Mouse (Mus musculus): ENCODE measurements around the gene Col17a1. TPM values are rescaled to one million over a fixed set of nuclear protein-coding genes. Genes with fewer than 3 reads are reported as not detected.

Gene Col17a1
- polyA plus RNA-seq (2012; rRNA removed), result 0.27 and 0.76 TPM in 2 replicates

DNA sequence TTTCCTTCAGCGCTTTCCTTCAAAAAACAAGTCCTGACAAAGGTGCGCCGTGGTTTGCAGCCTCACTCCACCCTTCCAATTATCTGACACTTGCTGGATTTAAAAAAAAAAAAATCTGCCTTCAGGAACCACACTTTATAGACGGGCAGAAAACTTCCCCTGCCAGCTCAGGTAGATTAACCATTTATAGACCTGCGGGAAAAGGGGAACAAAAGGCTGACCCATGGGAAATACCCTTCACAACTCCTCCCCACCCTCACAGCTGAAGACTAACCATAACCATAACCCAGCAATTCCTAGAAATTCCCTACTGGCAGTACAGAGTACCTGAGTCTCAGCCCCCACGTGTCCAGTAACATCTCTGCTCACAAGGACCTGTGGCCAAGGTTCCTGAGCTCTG, at the start of gene Col17a1:
TSS of gene Col17a1 (minus strand) at position 101 of the 400 bp plus-strand sequence.

DNA sequence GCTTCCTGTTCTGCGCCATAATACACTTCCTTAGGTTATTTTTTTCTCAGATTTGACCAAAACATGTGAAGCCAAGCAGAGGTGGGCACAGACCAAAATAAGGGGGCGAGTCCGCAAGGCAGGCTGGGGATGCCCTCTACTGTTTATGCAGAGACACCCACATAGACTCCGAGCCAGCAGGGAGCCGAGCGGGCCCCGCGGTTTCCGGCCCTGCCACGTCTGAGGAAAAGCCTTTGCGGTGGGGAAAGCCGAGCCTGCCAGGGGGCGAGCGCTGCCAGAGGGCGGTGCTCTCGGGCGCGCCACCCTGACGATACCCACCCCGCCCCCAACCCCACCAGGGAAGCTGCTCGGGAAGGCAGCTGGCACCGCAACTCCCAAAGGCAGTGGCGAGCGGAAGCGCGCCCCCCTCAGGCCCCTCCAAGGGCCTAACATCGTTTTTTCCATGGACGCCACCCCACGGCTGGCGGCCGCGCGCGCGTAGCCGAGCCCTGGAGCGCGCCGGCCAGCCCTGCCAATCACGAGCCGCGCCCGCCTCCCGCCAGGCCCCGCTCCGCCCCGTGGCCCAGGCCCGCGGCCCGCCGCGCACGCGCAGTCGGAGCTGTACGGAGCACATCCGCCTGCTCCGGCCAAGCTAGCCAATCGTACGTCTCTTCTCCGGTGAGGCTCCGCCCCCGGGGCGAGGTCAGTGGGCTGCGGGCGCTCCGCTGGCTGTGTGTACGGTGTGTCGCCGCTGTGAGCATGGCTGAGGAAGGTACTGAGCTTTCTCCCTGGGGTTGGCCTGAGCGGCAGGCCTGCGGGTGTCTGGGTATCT, 39.4 kb upstream of the Col17a1 start, which contains the start of gene Sfr1:
TSS of gene Sfr1 (plus strand) at position 612 of the 811 bp plus-strand sequence.

Other genes starting within 250 kb of the Col17a1 start
- gene Sh3pxd2a, start 227.7 kb downstream of the Col17a1 start, polyA plus RNA-seq (2012; rRNA removed), result 14.0 and 15.1 TPM in 2 replicates
- gene Stn1, start 154.6 kb downstream of the Col17a1 start, polyA plus RNA-seq (2012; rRNA removed), result 13.7 and 14.6 TPM in 2 replicates
- 11.3 and 14.0 TPM in 2 replicates for gene Slk, start 112.4 kb downstream of the Col17a1 start, polyA plus RNA-seq (2012; rRNA removed)
- 21.7 and 22.4 TPM in 2 replicates for gene Sfr1, start 39.6 kb upstream of the Col17a1 start, polyA plus RNA-seq (2012; rRNA removed)
- 286 and 309 TPM in 2 replicates for gene Gsto1, start 162.9 kb upstream of the Col17a1 start, polyA plus RNA-seq (2012; rRNA removed)
- gene Gsto2, start 173.4 kb upstream of the Col17a1 start, polyA plus RNA-seq (2012; rRNA removed), result 0.10 and 0.84 TPM in 2 replicates
- 0.20 TPM in 1 of 2 replicates, not detected in the other for gene Cfap43, start 227.2 kb upstream of the Col17a1 start, polyA plus RNA-seq (2012; rRNA removed)
- 3.3 and 3.5 TPM in 2 replicates for gene Itprip, start 227.2 kb upstream of the Col17a1 start, polyA plus RNA-seq (2012; rRNA removed)
- gene Cfap58, start 245.6 kb upstream of the Col17a1 start, polyA plus RNA-seq (2012; rRNA removed), result not detected in 2 replicates

Measured in colon, adult 2 months (tissue).